Mouse (Mus musculus): ENCODE results near the gene Nudt19. TPM values are rescaled to one million over a fixed set of nuclear protein-coding genes. Genes with fewer than 3 reads are reported as not detected.

Nudt19 gene
- polyA plus RNA-seq, 1 experiment from 2014 or later = 44.6 TPM

GRCm38 (mm10) chr7:35558681-35559080 is 2.6 kb upstream of the Nudt19 start:
- Histone ChIP-seq H3K27me3 (ENCODE audit: control insufficient read depth, insufficient read depth, low read length) (no peaks in the 10 kb centered on the region), H3K4me3 (ENCODE audit: low read depth, low read length) (no peak overlapping the region), H3K36me3 (ENCODE audit: control insufficient read depth, insufficient read depth, low read length) (no peaks in the 10 kb centered on the region), H3K9ac (ENCODE audit: low read depth, low read length) (no peak overlapping the region), H3K27ac (ENCODE audit: low read depth, low read length) (no peak overlapping the region), H3K9me3 (ENCODE audit: control insufficient read depth, low read length) (no peaks in the 10 kb centered on the region), H3K4me1 (replicated peaks; ENCODE audit: control insufficient read depth, insufficient read depth, low read length) (peaks cover 3% of the 10 kb centered on the region; the same call in 1 of the 2 replicates), H3K4me2 (replicated peaks; ENCODE audit: low read depth, low read length) (no peak overlapping the region)
- 59% methylated on average over 2 of the region's 2 CpGs for WGBS
- DNase-seq (ENCODE audit: low spot score) (no peak), ATAC-seq (ENCODE audit: low FRiP score) (no peak)

- Histone ChIP-seq H3K27me3 (ENCODE audit: control insufficient read depth, insufficient read depth, low read length) (no peaks in the 10 kb centered on the region), H3K9me3 (ENCODE audit: control insufficient read depth, low read length) (no peaks in the 10 kb centered on the region), H3K27ac (ENCODE audit: low read depth, low read length) (no peak overlapping the region), H3K4me1 (replicated peaks; ENCODE audit: control insufficient read depth, insufficient read depth, low read length) (peaks cover 3% of the 10 kb centered on the region; the same call in 1 of the 2 replicates), H3K4me2 (replicated peaks; ENCODE audit: low read depth, low read length) (no peak overlapping the region), H3K36me3 (ENCODE audit: control insufficient read depth, insufficient read depth, low read length) (no peaks in the 10 kb centered on the region), H3K4me3 (ENCODE audit: low read depth, low read length) (no peak overlapping the region), H3K9ac (ENCODE audit: low read depth, low read length) (no peak overlapping the region)
- DNase-seq (ENCODE audit: low spot score) = no peak
- no peak for ATAC-seq (ENCODE audit: low FRiP score)
- WGBS = 90% methylated on average over 3 of the region's 3 CpGs
Observed at GRCm38 (mm10) chr7:35557577-35557976, 1.5 kb upstream of the Nudt19 start.

GRCm38 (mm10) chr7:35556905-35557304 is 801 bp upstream of the Nudt19 start:
- Histone ChIP-seq H3K4me1 (replicated peaks; ENCODE audit: control insufficient read depth, insufficient read depth, low read length) (peaks cover 3% of the 10 kb centered on the region; the same call in 1 of the 2 replicates), H3K27me3 (ENCODE audit: control insufficient read depth, insufficient read depth, low read length) (no peaks in the 10 kb centered on the region), H3K9me3 (ENCODE audit: control insufficient read depth, low read length) (no peaks in the 10 kb centered on the region), H3K4me3 (ENCODE audit: low read depth, low read length) (no peak overlapping the region), H3K4me2 (replicated peaks; ENCODE audit: low read depth, low read length) (no peak overlapping the region), H3K36me3 (ENCODE audit: control insufficient read depth, insufficient read depth, low read length) (no peaks in the 10 kb centered on the region), H3K9ac (ENCODE audit: low read depth, low read length) (no peak overlapping the region), H3K27ac (ENCODE audit: low read depth, low read length) (no peak overlapping the region)
- WGBS = 85% methylated on average over 5 of the region's 5 CpGs
- ATAC-seq (ENCODE audit: low FRiP score) (no peak), DNase-seq (ENCODE audit: low spot score) (no peak)

GRCm38 (mm10) chr7:35555224-35556204 is 590 bp downstream of the Nudt19 start:
- 1% methylated on average over 79 of the region's 93 CpGs for WGBS
- peak overlapping the region; percentile 91 for H3K4me2 ChIP-seq (replicated peaks; ENCODE audit: low read depth, low read length)
- no peaks in the 10 kb centered on the region for H3K9me3 ChIP-seq (ENCODE audit: control insufficient read depth, low read length)
- ATAC-seq (ENCODE audit: low FRiP score) (peak; percentile 94), DNase-seq (ENCODE audit: low spot score) (peak; percentile 94)
- peaks cover 3% of the 10 kb centered on the region; the same call in 1 of the 2 replicates for H3K4me1 ChIP-seq (replicated peaks; ENCODE audit: control insufficient read depth, insufficient read depth, low read length)
- H3K27ac ChIP-seq (ENCODE audit: low read depth, low read length) = peak overlapping the region; percentile 94
- peak overlapping the region; percentile 70 for H3K9ac ChIP-seq (ENCODE audit: low read depth, low read length)
- peak overlapping the region; percentile 60 for H3K4me3 ChIP-seq (ENCODE audit: low read depth, low read length)
- no peaks in the 10 kb centered on the region for H3K27me3 ChIP-seq (ENCODE audit: control insufficient read depth, insufficient read depth, low read length)
- peaks cover 1% of the 10 kb centered on the region; the same call in 1 of the 2 replicates for H3K36me3 ChIP-seq (ENCODE audit: control insufficient read depth, insufficient read depth, low read length)

DNA sequence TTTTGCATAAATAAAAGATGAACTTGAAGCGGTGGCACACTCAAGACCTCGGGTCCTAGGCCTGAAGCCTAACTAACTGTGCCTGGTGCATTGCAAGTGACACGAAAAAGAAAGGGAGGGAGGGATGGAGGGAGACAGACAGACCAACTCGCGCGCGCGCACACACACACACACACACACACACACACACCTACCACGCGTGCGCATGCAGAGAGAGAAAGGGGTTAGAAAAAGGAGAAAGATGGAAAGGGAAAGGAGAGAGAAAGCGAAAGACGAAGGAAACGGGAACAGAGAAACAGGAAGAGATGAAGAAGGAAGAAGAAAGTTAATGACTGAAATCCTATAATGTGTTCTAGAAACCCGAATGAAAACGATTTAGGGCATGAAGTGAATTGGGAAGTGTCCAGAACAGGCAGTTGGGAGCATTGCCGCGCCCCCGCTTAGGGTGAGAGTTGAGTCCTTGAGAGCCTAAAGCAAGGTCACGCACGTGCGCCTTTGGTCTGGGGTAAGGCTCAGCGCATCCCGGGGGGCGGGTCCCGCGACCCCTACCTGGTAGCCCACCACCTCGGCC is 1.4 kb downstream of the Nudt19 start:
- Histone ChIP-seq H3K27ac (ENCODE audit: low read depth, low read length) (peak overlapping the region; percentile 94), H3K9me3 (ENCODE audit: control insufficient read depth, low read length) (no peaks in the 10 kb centered on the region), H3K4me3 (ENCODE audit: low read depth, low read length) (peak overlapping the region; percentile 60), H3K4me2 (replicated peaks; ENCODE audit: low read depth, low read length) (peak overlapping the region; percentile 91), H3K9ac (ENCODE audit: low read depth, low read length) (peak overlapping the region; percentile 70), H3K4me1 (replicated peaks; ENCODE audit: control insufficient read depth, insufficient read depth, low read length) (peaks cover 3% of the 10 kb centered on the region; the same call in 1 of the 2 replicates), H3K36me3 (ENCODE audit: control insufficient read depth, insufficient read depth, low read length) (peaks cover 6% of the 10 kb centered on the region; the same call in 1 of the 2 replicates), H3K27me3 (ENCODE audit: control insufficient read depth, insufficient read depth, low read length) (no peaks in the 10 kb centered on the region)
- DNase-seq (ENCODE audit: low spot score) (peak; percentile 50), ATAC-seq (ENCODE audit: low FRiP score) (no peak; the same call in 1 of the 2 replicates)
- 5% methylated on average over 28 of the region's 28 CpGs for WGBS

GRCm38 (mm10) chr7:35553751-35554604 is 2.1 kb downstream of the Nudt19 start:
- ATAC-seq (ENCODE audit: low FRiP score) = no peak
- H3K27me3 ChIP-seq (ENCODE audit: control insufficient read depth, insufficient read depth, low read length) = no peaks in the 10 kb centered on the region
- peaks cover 3% of the 10 kb centered on the region; the same call in 1 of the 2 replicates for H3K4me1 ChIP-seq (replicated peaks; ENCODE audit: control insufficient read depth, insufficient read depth, low read length)
- 68% methylated on average over 10 of the region's 10 CpGs for WGBS
- 0 out of 2 replicates have a peak overlapping the region, but pooled peaks have one; percentile 70 for H3K9ac ChIP-seq (ENCODE audit: low read depth, low read length)
- no peaks in the 10 kb centered on the region for H3K9me3 ChIP-seq (ENCODE audit: control insufficient read depth, low read length)
- peak overlapping the region; percentile 91 for H3K4me2 ChIP-seq (replicated peaks; ENCODE audit: low read depth, low read length)
- DNase-seq (ENCODE audit: low spot score) = peak; percentile 39
- no peak overlapping the region for H3K27ac ChIP-seq (ENCODE audit: low read depth, low read length)
- peaks cover 6% of the 10 kb centered on the region; the same call in 1 of the 2 replicates for H3K36me3 ChIP-seq (ENCODE audit: control insufficient read depth, insufficient read depth, low read length)
- peak overlapping the region; percentile 60; the same call in 1 of the 2 replicates for H3K4me3 ChIP-seq (ENCODE audit: low read depth, low read length)

DNA sequence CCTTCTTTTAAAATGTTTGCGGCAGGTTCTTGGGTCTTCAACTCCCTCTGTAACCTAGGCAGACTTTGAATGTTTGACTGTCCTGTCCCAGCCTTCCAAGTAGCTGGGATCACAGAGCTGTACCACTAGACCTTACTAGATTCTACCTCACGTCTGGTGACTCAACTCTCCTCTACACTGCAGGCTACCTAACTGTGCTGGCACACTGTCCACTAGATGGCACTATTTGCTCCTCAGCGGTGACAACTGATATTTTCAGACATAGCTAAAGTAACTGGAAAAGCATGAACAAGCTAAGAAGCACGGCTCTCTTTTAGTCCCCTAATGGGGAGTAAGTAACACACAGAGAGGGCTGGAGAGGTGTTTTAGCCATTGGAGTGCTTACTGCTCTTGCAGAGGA is 10.2 kb downstream of the Nudt19 start:
- ATAC-seq (ENCODE audit: low FRiP score) (no peak), DNase-seq (ENCODE audit: low spot score) (peak; percentile 74)
- Histone ChIP-seq H3K27me3 (ENCODE audit: control insufficient read depth, insufficient read depth, low read length) (no peaks in the 10 kb centered on the region), H3K4me2 (replicated peaks; ENCODE audit: low read depth, low read length) (no peak overlapping the region), H3K36me3 (ENCODE audit: control insufficient read depth, insufficient read depth, low read length) (peaks cover 6% of the 10 kb centered on the region; the same call in 1 of the 2 replicates), H3K4me3 (ENCODE audit: low read depth, low read length) (no peak overlapping the region), H3K27ac (ENCODE audit: low read depth, low read length) (no peak overlapping the region), H3K9ac (ENCODE audit: low read depth, low read length) (no peak overlapping the region), H3K9me3 (ENCODE audit: control insufficient read depth, low read length) (no peaks in the 10 kb centered on the region), H3K4me1 (replicated peaks; ENCODE audit: control insufficient read depth, insufficient read depth, low read length) (no peaks in the 10 kb centered on the region)
- WGBS = 43% methylated on average over 4 of the region's 4 CpGs

GRCm38 (mm10) chr7:35537562-35537961 is 18.5 kb downstream of the Nudt19 start, which contains the start of gene Tdrd12:
Gene Tdrd12, minus strand, starts transcription at chr7:35537745.
- no peak for DNase-seq (ENCODE audit: low spot score)
- H3K27ac ChIP-seq (ENCODE audit: low read depth, low read length) = no peak within 1 kb of the TSS
- no peak within 1 kb of the TSS for H3K4me2 ChIP-seq (replicated peaks; ENCODE audit: low read depth, low read length)
- no peaks in the 10 kb centered on the region for H3K36me3 ChIP-seq (ENCODE audit: control insufficient read depth, insufficient read depth, low read length)
- WGBS = 87% methylated on average over 17 of the region's 17 CpGs
- no peaks in the 10 kb centered on the region for H3K27me3 ChIP-seq (ENCODE audit: control insufficient read depth, insufficient read depth, low read length)
- H3K4me1 ChIP-seq (replicated peaks; ENCODE audit: control insufficient read depth, insufficient read depth, low read length) = no peaks in the 10 kb centered on the region
- ATAC-seq (ENCODE audit: low FRiP score) = no peak
- H3K9me3 ChIP-seq (ENCODE audit: control insufficient read depth, low read length) = no peaks in the 10 kb centered on the region
- no peak within 1 kb of the TSS for H3K9ac ChIP-seq (ENCODE audit: low read depth, low read length)
- no peak within 1 kb of the TSS for H3K4me3 ChIP-seq (ENCODE audit: low read depth, low read length)
